Mouse (Mus musculus) heart, postnatal 0 days (tissue): ENCODE results near the gene Gfod1. TPM values are rescaled to one million over a fixed set of nuclear protein-coding genes. Genes with fewer than 3 reads are reported as not detected.

Experiments used
- ATAC-seq: fragments of 200-750 bp; cut with Nextera tagmentation; 2 replicates; pipeline ENCODE4 v1.8.0; 2017; ENCODE audit warnings: low read depth, moderate number of reproducible peaks, moderate library complexity; ENCODE audit not compliant: insufficient read depth
- DNase-seq: peaks from one replicate; pipeline ENCODE4 v3.0.0-alpha.2; 2016; ENCODE audit warnings: low spot score
- H3K27ac ChIP-seq: fragments of 300-500 bp; sonication (generic); 2 replicates; pipeline ENCODE4 v1.5.1; 2014; ENCODE audit warnings: low read depth, mild to moderate bottlenecking
- H3K27me3 ChIP-seq: fragments of 300-500 bp; sonication (generic); 2 replicates; pipeline ENCODE4 v1.6.1; 2014; ENCODE audit warnings: low read length, mixed read lengths; ENCODE audit not compliant: control insufficient read depth, insufficient read depth
- H3K36me3 ChIP-seq: fragments of 300-500 bp; sonication (generic); replicated peaks from 2 replicates; pipeline ENCODE4 v1.6.1; 2014; ENCODE audit warnings: low read length, mixed read lengths; ENCODE audit not compliant: control insufficient read depth, insufficient read depth
- H3K4me1 ChIP-seq: fragments of 300-500 bp; sonication (generic); 2 replicates; pipeline ENCODE4 v1.6.1; 2014; ENCODE audit warnings: antibody characterized with exemption; ENCODE audit not compliant: control insufficient read depth, insufficient read depth
- H3K4me2 ChIP-seq: fragments of 300-500 bp; sonication (generic); 2 replicates; pipeline ENCODE4 v1.6.1; 2014; ENCODE audit warnings: low read depth, mild to moderate bottlenecking, low read length, moderate library complexity
- H3K4me3 ChIP-seq: fragments of 300-500 bp; sonication (generic); 2 replicates; pipeline ENCODE4 v1.5.1; 2014; ENCODE audit warnings: low read depth, low read length
- H3K9ac ChIP-seq: fragments of 300-500 bp; sonication (generic); replicated peaks from 2 replicates; pipeline ENCODE4 v1.6.1; 2014; ENCODE audit warnings: low read depth, low read length, mixed read lengths
- H3K9me3 ChIP-seq: fragments of 300-500 bp; sonication (generic); replicated peaks from 2 replicates; pipeline ENCODE4 v1.6.1; 2016; ENCODE audit warnings: low read length; ENCODE audit not compliant: control insufficient read depth
- CTCF ChIP-seq: IDR thresholded peaks from 2 replicates; pipeline ENCODE4 v1.5.1; 2016; ENCODE audit warnings: antibody characterized with exemption, control low read depth, low read depth
- EP300 ChIP-seq: IDR thresholded peaks from 2 replicates; pipeline ENCODE4 v1.6.1; 2016; ENCODE audit warnings: antibody characterized with exemption, low read depth
- WGBS: fragments of 180-500 bp; shearing (Covaris S2); extraction: QIAGEN DNeasy Blood & Tissue Kit; methylation state at CpG from one replicate; pipeline ENCODE4 v1.1.7; 2014; 5-methylcytosine and 5-hydroxymethylcytosine counted together
- polyA plus RNA-seq: library from polyadenylated mRNA; unstranded; fragments of >200 nt; fragmentation: Nextera tagmentation; extraction: Ambion mirVana; gene quantifications from 2 replicates; pipeline ENCODE4 v1.2.1, GENCODE M21; 2015
- total RNA-seq: library from RNA; depleted of rRNA; stranded (reverse); fragments of >200 nt; gene quantifications from 2 replicates; pipeline ENCODE4 v1.2.3, GENCODE M21; 2014; ENCODE audit warnings: low replicate concordance

Gene Gfod1
- total and polyA plus RNA-seq, 2 experiments from 2014 or later: 2.5 to 20.5 TPM

GRCm38 (mm10) chr13:43235982-43236381, 68.0 kb downstream of the Gfod1 start:
- no peak overlapping the region for H3K4me3 ChIP-seq
- TF ChIP-seq EP300 (no peak; the same call in 1 of the 2 replicates), CTCF (no peak)
- peaks cover 72% of the 10 kb centered on the region for H3K4me1 ChIP-seq
- H3K4me2 ChIP-seq: peak overlapping the region; percentile 28; the same call in 1 of the 2 replicates
- no peak for DNase-seq
- no peak for ATAC-seq
- no peaks in the 10 kb centered on the region for H3K27me3 ChIP-seq
- H3K36me3 ChIP-seq: no peaks in the 10 kb centered on the region
- no peak overlapping the region for H3K9ac ChIP-seq
- 11% methylated on average over 4 of the region's 4 CpGs for WGBS
- peak overlapping the region; percentile 75 for H3K27ac ChIP-seq
- no peaks in the 10 kb centered on the region for H3K9me3 ChIP-seq

GRCm38 (mm10) chr13:43235586-43235910, 68.4 kb downstream of the Gfod1 start:
- Histone ChIP-seq H3K4me2 (no peak overlapping the region), H3K9ac (no peak overlapping the region)
- WGBS: 16% methylated on average over 3 of the region's 3 CpGs

GRCm38 (mm10) chr13:43234869-43235585, 68.9 kb downstream of the Gfod1 start:
- no peaks in the 10 kb centered on the region for H3K9me3 ChIP-seq
- H3K4me3 ChIP-seq: no peak overlapping the region
- DNase-seq (no peak), ATAC-seq (no peak)
- peak overlapping the region; percentile 75 for H3K27ac ChIP-seq
- H3K4me2 ChIP-seq: no peak overlapping the region
- TF ChIP-seq EP300 (no peak), CTCF (no peak; the same call in 1 of the 2 replicates)
- no peaks in the 10 kb centered on the region for H3K36me3 ChIP-seq
- H3K9ac ChIP-seq: no peak overlapping the region
- no peaks in the 10 kb centered on the region for H3K27me3 ChIP-seq
- 59% methylated on average over 9 of the region's 9 CpGs for WGBS
- H3K4me1 ChIP-seq: peaks cover 72% of the 10 kb centered on the region

More at GRCm38 (mm10) chr13:43235586-43235910, 68.4 kb downstream of the Gfod1 start:
- no peak overlapping the region for H3K4me3 ChIP-seq
- H3K4me1 ChIP-seq: peaks cover 72% of the 10 kb centered on the region
- no peaks in the 10 kb centered on the region for H3K36me3 ChIP-seq
- no peaks in the 10 kb centered on the region for H3K27me3 ChIP-seq
- ATAC-seq (no peak), DNase-seq (no peak)
- TF ChIP-seq EP300 (no peak), CTCF (no peak)
- no peaks in the 10 kb centered on the region for H3K9me3 ChIP-seq
- H3K27ac ChIP-seq: peak overlapping the region; percentile 75

GRCm38 (mm10) chr13:43233331-43233730, 70.6 kb downstream of the Gfod1 start:
- TF ChIP-seq EP300 (no peak), CTCF (no peak)
- no peaks in the 10 kb centered on the region for H3K9me3 ChIP-seq
- H3K4me3 ChIP-seq: no peak overlapping the region
- ATAC-seq (no peak), DNase-seq (no peak)
- H3K36me3 ChIP-seq: no peaks in the 10 kb centered on the region
- H3K4me1 ChIP-seq: peaks cover 81% of the 10 kb centered on the region
- H3K9ac ChIP-seq: no peak overlapping the region
- H3K4me2 ChIP-seq: no peak overlapping the region
- H3K27me3 ChIP-seq: no peaks in the 10 kb centered on the region
- 71% methylated on average over 4 of the region's 4 CpGs for WGBS
- peak overlapping the region; percentile 99 for H3K27ac ChIP-seq

GRCm38 (mm10) chr13:43231965-43232860, 71.8 kb downstream of the Gfod1 start:
- WGBS: 18% methylated on average over 13 of the region's 13 CpGs
- peak; percentile 98 for DNase-seq
- H3K9ac ChIP-seq: peak overlapping the region; percentile 45
- H3K27me3 ChIP-seq: no peaks in the 10 kb centered on the region
- no peak for TF ChIP-seq CTCF
- TF ChIP-seq EP300: peak; percentile 96
- no peaks in the 10 kb centered on the region for H3K9me3 ChIP-seq
- H3K27ac ChIP-seq: peak overlapping the region; percentile 99
- H3K4me2 ChIP-seq: no peak overlapping the region
- no peaks in the 10 kb centered on the region for H3K36me3 ChIP-seq
- peaks cover 91% of the 10 kb centered on the region for H3K4me1 ChIP-seq
- H3K4me3 ChIP-seq: no peak overlapping the region
- ATAC-seq: peak; percentile 92
